Mouse (Mus musculus): ENCODE results near the gene Ube2f.

Gene Ube2f

GRCm38 (mm10) chr1:91237676-91238075, 12.4 kb upstream of the Ube2f start:
- no peak for DNase-seq (ENCODE audit: low spot score in 2 of 2)

DNA sequence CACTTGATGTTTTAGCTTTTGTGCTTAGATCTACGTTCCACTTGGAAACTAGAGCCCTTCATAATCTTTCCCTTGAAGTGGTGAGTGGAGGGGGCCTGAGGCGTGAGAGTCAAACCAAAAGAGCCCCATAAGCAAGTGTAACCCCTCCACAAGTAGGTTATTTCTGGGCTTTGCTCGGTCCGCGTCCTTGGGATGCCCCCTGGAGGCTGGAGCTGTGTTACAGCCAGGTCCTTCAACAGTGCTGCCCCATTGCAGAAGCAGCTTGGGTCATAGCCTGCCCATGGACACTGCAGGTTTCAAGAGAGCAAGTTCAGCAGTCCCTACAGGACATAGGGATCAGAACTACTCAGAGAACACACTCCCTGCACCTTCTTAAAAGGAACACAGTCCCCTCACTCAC, 11.0 kb upstream of the Ube2f start:
- peak; percentile 50 to 71 for DNase-seq (ENCODE audit: low spot score in 2 of 2)

GRCm38 (mm10) chr1:91239800-91240199, 10.3 kb upstream of the Ube2f start:
- no peak for DNase-seq (ENCODE audit: low spot score in 2 of 2)

DNA sequence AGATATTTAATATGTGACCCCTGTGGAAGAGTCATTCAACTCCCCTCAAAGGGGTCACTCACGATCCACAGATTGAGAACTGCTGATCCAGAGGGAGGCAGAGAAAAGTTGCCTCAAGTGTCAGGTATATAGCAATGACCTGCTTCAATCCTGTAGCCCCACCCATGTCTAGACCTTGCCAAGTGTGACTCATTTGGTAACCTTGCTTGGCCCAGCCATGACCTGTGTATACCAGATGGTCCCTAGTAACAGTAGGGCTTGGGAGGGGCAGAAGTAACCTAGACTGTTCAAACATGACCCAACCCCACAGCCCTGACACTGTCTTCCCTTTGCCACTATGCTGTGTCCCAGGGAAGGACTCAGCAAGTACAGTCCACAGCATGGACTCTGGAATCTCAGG, 9.4 kb upstream of the Ube2f start:
- no peak for DNase-seq (ENCODE audit: low spot score in 2 of 2)

GRCm38 (mm10) chr1:91241249-91241648, 8.9 kb upstream of the Ube2f start:
- no peak for DNase-seq (ENCODE audit: low spot score in 2 of 2)

- no peak for DNase-seq (ENCODE audit: low spot score in 2 of 2)
These were observed 1.9 kb upstream of the Ube2f start for GRCm38 (mm10) chr1:91248242-91248641.

- no peak for DNase-seq (ENCODE audit: low spot score in 2 of 2)
These were observed 1.1 kb upstream of the Ube2f start for GRCm38 (mm10) chr1:91248970-91249369.

GRCm38 (mm10) chr1:91250415-91251147, 477 bp downstream of the Ube2f start:
- DNase-seq (ENCODE audit: low spot score in 2 of 2): no peak

- no peak for DNase-seq (ENCODE audit: low spot score in 2 of 2)
These were observed 1.1 kb downstream of the Ube2f start for GRCm38 (mm10) chr1:91251148-91251650.

DNA sequence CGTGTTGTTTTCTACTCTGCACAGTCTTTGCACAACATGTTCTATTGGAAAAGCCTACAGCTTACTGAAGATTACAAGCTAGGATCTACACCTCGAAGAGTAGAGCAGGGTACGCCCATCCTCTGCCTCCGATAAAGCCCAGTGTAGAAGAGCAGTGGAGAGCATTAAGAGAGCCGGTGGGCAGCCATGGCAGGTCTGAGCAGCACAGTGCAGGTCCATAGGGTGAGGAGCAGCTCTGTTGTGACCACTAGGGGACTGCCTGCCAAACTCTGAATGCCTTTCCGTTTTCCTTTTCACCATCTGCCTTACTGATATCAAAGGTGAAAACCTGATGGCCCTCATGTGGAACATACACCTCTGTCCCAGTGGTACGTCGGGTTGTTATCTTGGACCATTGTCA, 1.8 kb downstream of the Ube2f start:
- no peak for DNase-seq (ENCODE audit: low spot score in 2 of 2)

GRCm38 (mm10) chr1:91257918-91258317, 7.8 kb downstream of the Ube2f start:
- DNase-seq (ENCODE audit: low spot score in 2 of 2): no peak

DNA sequence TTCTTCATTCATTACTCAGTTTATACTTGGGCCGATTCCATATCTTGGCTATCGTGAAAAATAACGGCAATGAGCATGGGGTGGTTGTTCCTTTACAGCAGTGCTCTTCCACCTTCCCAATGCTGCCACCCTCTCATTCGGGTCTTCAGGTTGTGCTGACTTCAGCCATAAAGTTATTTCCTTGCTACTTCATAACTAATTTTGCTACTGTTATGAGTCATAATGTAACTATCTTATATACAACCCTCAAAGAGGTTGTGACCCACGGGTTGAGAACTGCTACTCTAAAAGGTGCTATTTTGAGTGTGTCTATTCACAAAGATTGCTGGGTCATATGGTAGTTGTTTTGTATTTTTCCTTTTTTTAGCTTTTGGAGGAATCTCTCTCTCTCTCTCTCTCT, 9.7 kb downstream of the Ube2f start:
- DNase-seq (ENCODE audit: low spot score in 2 of 2): no peak

DNA sequence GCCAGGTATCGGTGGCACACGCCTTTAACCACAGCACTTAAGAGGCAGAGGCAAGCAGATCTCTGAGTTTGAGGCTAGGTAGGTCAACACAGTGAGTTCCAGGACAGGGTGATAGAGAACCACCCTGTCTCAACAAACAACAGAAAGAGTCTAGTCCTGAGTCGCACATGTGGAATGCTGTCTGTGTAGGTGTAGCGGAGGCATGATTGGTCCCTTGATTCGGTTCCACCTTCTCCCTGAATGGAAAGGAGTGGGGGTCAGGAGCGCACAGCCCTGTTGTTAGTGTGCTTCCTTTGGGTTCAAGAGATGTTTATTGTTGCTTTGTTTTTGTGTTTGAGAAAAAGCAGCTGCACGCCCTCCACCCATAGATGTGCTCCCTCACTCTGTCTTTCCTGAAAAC, 12.4 kb downstream of the Ube2f start:
- no peak for DNase-seq (ENCODE audit: low spot score in 2 of 2)

GRCm38 (mm10) chr1:91272260-91272659, 22.2 kb downstream of the Ube2f start:
- DNase-seq (ENCODE audit: low spot score in 2 of 2): no peak

DNA sequence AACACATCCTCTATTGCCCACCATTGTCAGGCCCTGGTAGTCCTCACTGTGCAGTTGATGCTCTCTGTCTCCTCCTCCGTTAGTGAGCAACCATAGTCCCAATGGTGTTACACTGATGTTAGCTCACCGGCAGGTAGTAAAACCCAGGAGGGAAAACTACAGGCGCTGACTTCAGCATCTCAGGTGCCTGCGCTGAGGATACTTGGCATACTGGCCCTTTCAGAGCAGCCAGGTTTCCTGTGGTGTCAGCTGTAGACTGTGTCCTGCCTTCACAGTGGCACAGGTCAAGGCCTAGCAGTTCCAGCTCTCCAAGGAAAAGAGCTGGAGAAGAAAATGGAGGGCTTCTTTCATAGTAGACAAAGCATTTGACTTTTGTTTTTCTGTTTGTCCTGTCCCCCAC, 26.5 kb downstream of the Ube2f start:
- DNase-seq (ENCODE audit: low spot score in 2 of 2): no peak

DNA sequence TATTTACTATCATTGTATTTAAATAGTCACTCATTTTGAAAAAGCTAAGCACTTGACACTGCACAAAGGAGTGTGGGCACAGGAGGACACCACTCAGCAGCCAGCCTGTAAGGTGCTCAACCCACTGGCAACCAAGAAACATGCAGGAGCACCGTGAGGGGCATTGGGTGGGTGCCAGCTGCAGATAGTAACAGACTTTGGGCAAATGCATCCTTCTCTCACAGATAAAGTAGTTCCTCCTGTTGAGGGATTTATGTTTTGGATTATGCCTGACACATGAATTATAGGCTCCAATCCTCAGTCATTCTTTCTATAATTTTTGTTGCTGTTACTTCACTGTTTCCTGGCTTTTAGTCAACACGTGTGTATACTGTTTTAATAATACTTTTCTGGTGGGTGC, 27.4 kb downstream of the Ube2f start:
- DNase-seq (ENCODE audit: low spot score in 2 of 2): no peak

- no peak for DNase-seq (ENCODE audit: low spot score in 2 of 2)
These were observed 28.5 kb downstream of the Ube2f start for GRCm38 (mm10) chr1:91278410-91279119.

DNA sequence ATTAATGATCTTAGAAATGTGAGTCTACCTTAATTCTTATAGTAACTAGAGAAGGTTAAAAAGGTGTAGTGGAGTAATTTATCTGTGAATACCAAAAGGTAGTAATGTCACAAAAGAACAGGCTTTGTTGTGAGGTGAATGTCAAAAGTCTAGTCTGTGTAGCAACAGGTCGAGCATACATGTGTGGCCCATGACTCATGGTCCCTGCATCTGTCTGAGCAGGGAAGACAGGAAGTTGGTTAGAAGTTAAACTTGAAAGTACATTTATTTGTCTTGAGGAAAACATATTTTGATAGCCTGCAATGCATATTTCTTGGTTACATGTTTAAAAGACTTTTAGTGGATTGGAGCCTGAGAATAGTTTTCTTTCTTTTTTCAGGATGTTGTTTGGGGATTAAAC, 29.0 kb downstream of the Ube2f start:
- DNase-seq (ENCODE audit: low spot score in 2 of 2): no peak

GRCm38 (mm10) chr1:91282582-91282981, 32.5 kb downstream of the Ube2f start:
- no peak for DNase-seq (ENCODE audit: low spot score in 2 of 2)

GRCm38 (mm10) chr1:91289375-91289774, 39.3 kb downstream of the Ube2f start:
- no peak for DNase-seq (ENCODE audit: low spot score in 2 of 2)

DNA sequence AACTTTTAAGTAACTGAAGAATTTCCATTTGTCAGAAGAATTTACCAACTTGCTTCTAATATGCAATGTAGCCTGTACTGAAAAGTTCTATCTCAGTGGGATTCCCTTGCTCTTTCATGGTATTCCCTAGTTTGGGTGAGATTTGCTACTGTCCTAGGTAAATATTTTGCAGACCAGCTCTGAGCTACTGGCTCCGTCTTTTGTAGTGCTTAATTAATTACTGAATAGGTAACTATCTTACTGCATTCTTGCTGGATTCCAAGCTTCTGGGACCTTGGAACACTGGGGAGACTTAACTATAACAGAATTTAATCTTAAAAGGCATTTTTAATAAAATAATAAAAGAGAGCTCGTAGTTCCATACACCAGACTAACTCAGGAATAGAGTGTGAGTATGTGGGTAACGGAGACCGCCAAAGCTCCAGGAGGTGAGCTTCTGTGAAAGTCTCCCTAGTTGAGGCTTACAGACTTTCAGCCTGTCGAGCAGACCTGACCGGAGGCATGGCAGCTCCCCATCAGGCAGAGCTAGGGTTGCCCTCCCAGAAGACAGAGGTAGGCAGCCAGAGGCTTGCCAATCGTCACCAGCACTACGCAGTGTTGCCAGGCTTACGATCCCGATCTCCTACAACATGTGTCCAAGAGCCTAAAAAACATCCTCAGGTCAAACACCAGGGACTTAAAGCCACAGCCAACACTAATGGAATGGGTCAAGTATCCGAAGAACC, 42.2 kb downstream of the Ube2f start:
- no peak for DNase-seq (ENCODE audit: low spot score in 2 of 2)

GRCm38 (mm10) chr1:91295544-91295943, 45.4 kb downstream of the Ube2f start:
- DNase-seq (ENCODE audit: low spot score in 2 of 2): no peak

Data from right cerebral cortex, postnatal 10 days (tissue).